Mouse (Mus musculus) CH12.LX (cell line): ENCODE measurements around the gene Lman1l. TPM values are rescaled to one million over a fixed set of nuclear protein-coding genes. Genes with fewer than 3 reads are reported as not detected.

Experiments
- ELF1 ChIP-seq: IDR thresholded peaks from 2 replicates; pipeline ENCODE4 v1.6.1; 2014; ENCODE audit warnings: low read depth, mild to moderate bottlenecking, inconsistent platforms, low read length, improper control_type of control experiment
- EP300 ChIP-seq: IDR thresholded peaks from 2 replicates; pipeline ENCODE4 v1.6.1; 2011; ENCODE audit warnings: low read length, improper control_type of control experiment
- JUN ChIP-seq: IDR thresholded peaks from 2 replicates; pipeline ENCODE4 v1.6.1; 2011; ENCODE audit warnings: low read depth, mild to moderate bottlenecking, low read length, improper control_type of control experiment, moderate library complexity; ENCODE audit not compliant: insufficient read depth
- MAX ChIP-seq: IDR thresholded peaks from 2 replicates; pipeline ENCODE4 v1.6.1; 2011; ENCODE audit warnings: low read length, improper control_type of control experiment
- MYC ChIP-seq: IDR thresholded peaks from 2 replicates; pipeline ENCODE4 v1.6.1; 2011; ENCODE audit warnings: low read depth, mild to moderate bottlenecking, improper control_type of control experiment, low read length
- NRF1 ChIP-seq: IDR thresholded peaks from 2 replicates; pipeline ENCODE4 v1.6.1; 2014; ENCODE audit warnings: low read depth, mild to moderate bottlenecking, inconsistent platforms, low read length, improper control_type of control experiment, moderate library complexity
- RAD21 ChIP-seq: IDR thresholded peaks from 2 replicates; pipeline ENCODE4 v1.6.1; 2011; ENCODE audit warnings: low read depth, mild to moderate bottlenecking, low read length, improper control_type of control experiment, moderate library complexity
- ZMIZ1 ChIP-seq: IDR thresholded peaks from 2 replicates; pipeline ENCODE4 v1.6.1; 2012; ENCODE audit warnings: low read depth, mild to moderate bottlenecking, inconsistent platforms, low read length, improper control_type of control experiment
- polyA plus RNA-seq: library from polyadenylated mRNA; unstranded; fragments of >175 nt; gene quantifications from 2 replicates; pipeline ENCODE4 v1.2.1, GENCODE M21; 2012; ENCODE audit warnings: low read depth; ENCODE audit not compliant: insufficient read length
- total RNA-seq, 2 experiments: library from RNA; depleted of rRNA; stranded (reverse); fragments of 300-350 nt in 1 of 2; fragments of >200 nt in 1 of 2; gene quantifications; 2 replicates each; pipeline ENCODE4 v1.2.3; 2012 to 2014

Lman1l gene
- total and polyA plus RNA-seq, 3 experiments: 0.19 TPM; not detected in 2

- TF ChIP-seq EP300 (peak; percentile 66), NRF1 (no peak), MAX (no peak), ELF1 (no peak), RAD21 (no peak), JUN (no peak), MYC (no peak), ZMIZ1 (no peak)
These were observed 63.4 kb downstream of the Lman1l start (continued) for GRCm38 (mm10) chr9:57557215-57557614.

Other genes with a start within 250 kb of the Lman1l start
- gene Ppcdc, start 180.7 kb downstream of the Lman1l start, total RNA-seq (2012; rRNA removed): 39.6 and 50.3 TPM in 2 replicates
- 44.1 and 44.9 TPM in 2 replicates for gene Ppcdc, start 180.7 kb downstream of the Lman1l start, total RNA-seq (2014; rRNA removed)
- 36.2 and 38.8 TPM in 2 replicates for gene Ppcdc, start 180.7 kb downstream of the Lman1l start, polyA plus RNA-seq
- gene Scamp5, start 152.7 kb downstream of the Lman1l start, total RNA-seq (2012; rRNA removed): 2.1 and 2.7 TPM in 2 replicates
- 0.34 and 0.54 TPM in 2 replicates for gene Scamp5, start 152.7 kb downstream of the Lman1l start, total RNA-seq (2014; rRNA removed)
- gene Scamp5, start 152.7 kb downstream of the Lman1l start, polyA plus RNA-seq: 0.48 and 0.99 TPM in 2 replicates
- gene Rpp25, start 116.7 kb downstream of the Lman1l start, total RNA-seq (2012; rRNA removed): 0.21 TPM in 1 of 2 replicates, not detected in the other
- gene Rpp25, start 116.7 kb downstream of the Lman1l start, total RNA-seq (2014; rRNA removed): not detected in 2 replicates
- gene Rpp25, start 116.7 kb downstream of the Lman1l start, polyA plus RNA-seq: not detected in 2 replicates
- gene Cox5a, start 99.5 kb downstream of the Lman1l start, total RNA-seq (2012; rRNA removed): 179 and 203 TPM in 2 replicates
- 229 and 257 TPM in 2 replicates for gene Cox5a, start 99.5 kb downstream of the Lman1l start, total RNA-seq (2014; rRNA removed)
- 255 and 279 TPM in 2 replicates for gene Cox5a, start 99.5 kb downstream of the Lman1l start, polyA plus RNA-seq
- 10.6 and 11.8 TPM in 2 replicates for gene Fam219b, start 83.2 kb downstream of the Lman1l start, total RNA-seq (2012; rRNA removed)
- gene Fam219b, start 83.2 kb downstream of the Lman1l start, total RNA-seq (2014; rRNA removed): 8.3 and 9.3 TPM in 2 replicates
- 9.2 and 10.2 TPM in 2 replicates for gene Fam219b, start 83.2 kb downstream of the Lman1l start, polyA plus RNA-seq
- gene Mpi, start 68.0 kb downstream of the Lman1l start, total RNA-seq (2012; rRNA removed): 28.6 and 33.2 TPM in 2 replicates
- 28.2 and 29.0 TPM in 2 replicates for gene Mpi, start 68.0 kb downstream of the Lman1l start, total RNA-seq (2014; rRNA removed)
- 36.7 and 37.3 TPM in 2 replicates for gene Mpi, start 68.0 kb downstream of the Lman1l start, polyA plus RNA-seq
- 52.2 and 60.9 TPM in 2 replicates for gene Scamp2, start 59.8 kb downstream of the Lman1l start, total RNA-seq (2012; rRNA removed)
- 38.6 and 46.4 TPM in 2 replicates for gene Scamp2, start 59.8 kb downstream of the Lman1l start, total RNA-seq (2014; rRNA removed)
- gene Scamp2, start 59.8 kb downstream of the Lman1l start, polyA plus RNA-seq: 77.2 and 91.6 TPM in 2 replicates
- 10.5 and 11.4 TPM in 2 replicates for gene Ulk3, start 31.3 kb downstream of the Lman1l start, total RNA-seq (2012; rRNA removed)
- gene Ulk3, start 31.3 kb downstream of the Lman1l start, total RNA-seq (2014; rRNA removed): 1.8 and 2.6 TPM in 2 replicates
- 10.0 and 11.8 TPM in 2 replicates for gene Ulk3, start 31.3 kb downstream of the Lman1l start, polyA plus RNA-seq
- not detected in 2 replicates for gene Cplx3, start 14.5 kb downstream of the Lman1l start, total RNA-seq (2012; rRNA removed)
- gene Cplx3, start 14.5 kb downstream of the Lman1l start, total RNA-seq (2014; rRNA removed): not detected in 2 replicates
- gene Cplx3, start 14.5 kb downstream of the Lman1l start, polyA plus RNA-seq: 0.09 TPM in 1 of 2 replicates, not detected in the other
- 111 and 122 TPM in 2 replicates for gene Csk, start 32.9 kb upstream of the Lman1l start, total RNA-seq (2012; rRNA removed)
- 111 and 125 TPM in 2 replicates for gene Csk, start 32.9 kb upstream of the Lman1l start, total RNA-seq (2014; rRNA removed)
- 139 and 153 TPM in 2 replicates for gene Csk, start 32.9 kb upstream of the Lman1l start, polyA plus RNA-seq
- not detected in 2 replicates for gene Cyp1a2, start 62.9 kb upstream of the Lman1l start, total RNA-seq (2012; rRNA removed)
- gene Cyp1a2, start 62.9 kb upstream of the Lman1l start, total RNA-seq (2014; rRNA removed): not detected in 2 replicates
- not detected in 2 replicates for gene Cyp1a2, start 62.9 kb upstream of the Lman1l start, polyA plus RNA-seq
- 0.08 and 0.13 TPM in 2 replicates for gene Cyp1a1, start 67.2 kb upstream of the Lman1l start, total RNA-seq (2012; rRNA removed)
- 0.11 and 0.19 TPM in 2 replicates for gene Cyp1a1, start 67.2 kb upstream of the Lman1l start, total RNA-seq (2014; rRNA removed)
- not detected in 2 replicates for gene Cyp1a1, start 67.2 kb upstream of the Lman1l start, polyA plus RNA-seq
- gene Edc3, start 87.8 kb upstream of the Lman1l start, total RNA-seq (2012; rRNA removed): 9.6 and 10.6 TPM in 2 replicates
- 10.9 and 13.6 TPM in 2 replicates for gene Edc3, start 87.8 kb upstream of the Lman1l start, total RNA-seq (2014; rRNA removed)
- 24.1 and 27.9 TPM in 2 replicates for gene Edc3, start 87.8 kb upstream of the Lman1l start, polyA plus RNA-seq
- gene Clk3, start 145.1 kb upstream of the Lman1l start, total RNA-seq (2012; rRNA removed): 39.9 and 46.7 TPM in 2 replicates
- gene Clk3, start 145.1 kb upstream of the Lman1l start, total RNA-seq (2014; rRNA removed): 69.0 and 87.7 TPM in 2 replicates
- gene Clk3, start 145.1 kb upstream of the Lman1l start, polyA plus RNA-seq: 62.4 and 67.9 TPM in 2 replicates
- gene Arid3b, start 216.0 kb upstream of the Lman1l start, total RNA-seq (2012; rRNA removed): 33.4 and 33.8 TPM in 2 replicates
- 14.2 and 16.7 TPM in 2 replicates for gene Arid3b, start 216.0 kb upstream of the Lman1l start, total RNA-seq (2014; rRNA removed)
- 75.9 and 105 TPM in 2 replicates for gene Arid3b, start 216.0 kb upstream of the Lman1l start, polyA plus RNA-seq